Mouse (Mus musculus) heart, postnatal 0 days (tissue): ENCODE measurements around the gene March1.

ENCODE experiments used
- CTCF ChIP-seq: IDR thresholded peaks from 2 replicates; pipeline ENCODE4 v1.5.1; 2016; ENCODE audit warnings: antibody characterized with exemption, control low read depth, low read depth
- EP300 ChIP-seq: IDR thresholded peaks from 2 replicates; pipeline ENCODE4 v1.6.1; 2016; ENCODE audit warnings: antibody characterized with exemption, low read depth

DNA sequence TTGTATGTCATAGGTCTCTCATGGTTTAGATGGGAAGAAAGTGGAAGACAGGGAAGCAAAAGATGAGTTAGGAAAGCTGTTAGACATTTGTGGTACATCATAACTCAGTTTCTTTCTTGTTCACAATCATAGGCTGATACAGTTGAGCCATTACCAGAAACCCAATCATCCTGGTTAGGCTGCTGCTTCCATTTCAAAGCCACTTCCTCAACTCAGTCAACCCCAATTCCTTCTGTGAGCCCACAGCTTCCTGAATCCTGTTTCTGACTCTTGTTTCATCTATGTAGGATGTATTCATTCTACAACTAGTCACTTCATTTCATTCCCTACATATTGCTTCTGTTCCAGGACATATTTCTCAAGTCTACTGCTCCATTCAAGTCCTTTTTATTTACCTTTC lies 775.2 kb downstream of the March1 start:
- TF ChIP-seq CTCF (no peak), EP300 (no peak)
